Mouse (Mus musculus): ENCODE data around the gene Gdf15.

DNA sequence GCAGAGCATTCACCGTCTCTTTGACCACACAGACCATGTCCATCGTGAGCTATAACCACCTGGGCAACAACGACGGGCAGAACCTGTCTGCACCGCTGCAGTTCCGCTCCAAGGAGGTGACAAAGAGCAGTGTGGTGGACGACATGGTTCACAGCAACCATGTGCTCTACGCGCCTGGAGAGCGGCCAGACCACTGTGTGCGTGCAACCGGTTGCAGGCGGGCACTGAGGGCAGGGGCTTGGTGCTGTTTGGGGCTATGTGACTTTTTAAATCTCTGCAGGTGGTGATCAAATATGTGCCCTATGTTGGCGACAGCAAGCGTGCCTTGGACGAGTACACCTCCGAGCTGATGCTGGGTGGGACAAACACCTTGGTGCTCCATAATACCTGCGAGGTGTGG lies 36.0 kb downstream of the Gdf15 start:
- no peak for TF ChIP-seq CTCF (IDR thresholded peaks at IDR 0.05; ENCODE audit: low read depth)
- TF ChIP-seq EP300 (IDR thresholded peaks at IDR 0.05; ENCODE audit: low read depth): no peak
